Mouse (Mus musculus): ENCODE measurements at regions not wholly inside any gene's neighbourhood (a gene's known extent, or its start where the extent isn't known, plus 50 kb on each side); places are given as distances from the start of the nearest gene placed in this dataset.

DNA sequence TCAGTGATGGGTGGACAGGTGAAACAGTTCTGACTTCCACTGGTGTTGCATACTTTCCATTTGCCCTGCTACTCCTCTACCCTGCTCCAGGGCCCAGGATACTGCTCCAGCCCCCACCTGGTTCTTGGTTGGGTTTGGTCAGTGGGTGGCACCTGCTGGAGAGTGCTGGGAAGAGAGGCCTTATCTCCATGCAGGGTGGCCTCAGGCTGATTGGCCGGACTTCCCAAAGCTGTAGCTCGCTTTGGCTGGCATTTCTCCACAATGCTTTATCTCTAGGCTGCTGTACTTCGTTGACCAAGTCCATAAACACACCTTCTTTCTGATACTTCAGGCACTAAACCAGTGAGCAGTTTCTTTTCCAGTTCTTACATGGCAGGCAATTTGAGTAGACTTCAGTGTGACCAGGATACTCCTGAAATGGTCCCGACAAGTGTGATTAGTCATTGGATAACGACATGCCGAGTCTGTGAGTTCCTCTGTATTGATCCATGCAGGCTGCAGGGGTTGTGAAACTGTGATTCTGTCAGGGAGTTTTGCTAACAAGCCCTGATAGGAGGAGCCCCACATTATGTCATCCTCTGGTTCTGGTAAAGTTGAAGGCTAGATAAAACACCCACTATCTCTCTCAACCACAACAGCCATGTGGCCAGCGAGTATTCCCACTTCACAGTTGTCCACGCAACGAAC lies 50.1 kb upstream of the Nr5a2 start:
- H3K4me3 ChIP-seq (replicated peaks) = no peak overlapping the region
- H3K4me2 ChIP-seq (replicated peaks) = no peak overlapping the region
- no peak for ATAC-seq
- H3K4me1 ChIP-seq (replicated peaks) = no peaks in the 10 kb centered on the region
- WGBS = 82% methylated on average over 9 of the region's 9 CpGs
- H3K9me3 ChIP-seq = no peaks in the 10 kb centered on the region
- H3K36me3 ChIP-seq = no peaks in the 10 kb centered on the region
- H3K9ac ChIP-seq (replicated peaks) = no peak overlapping the region
- H3K27ac ChIP-seq = no peak overlapping the region
- no peaks in the 10 kb centered on the region for H3K27me3 ChIP-seq

MicroRNAs encoded in the stretch of these regions (microRNA counts, 519-probe panel; counts per million panel counts)
- microRNA mmu-miR-181a (6,863 counts per million, percentile 98 among the panel's probes with 10 or more counts), microRNA mmu-miR-181b+mmu-miR-181d (3,088 counts per million, percentile 65 among the panel's probes with 10 or more counts)

Small RNAs in the stretch of these regions (microRNA-seq; reads per million reads assigned to microRNA genes)
- gene Mir181a-1 (6,572 reads per million, percentile 92 among the genes with 10 or more reads in this experiment), gene Mir181b-1 (25.8 reads per million, percentile 38 among the genes with 10 or more reads in this experiment)
